ENCODE assay signal across 25 mouse cellular contexts in the genomic region with DNA sequence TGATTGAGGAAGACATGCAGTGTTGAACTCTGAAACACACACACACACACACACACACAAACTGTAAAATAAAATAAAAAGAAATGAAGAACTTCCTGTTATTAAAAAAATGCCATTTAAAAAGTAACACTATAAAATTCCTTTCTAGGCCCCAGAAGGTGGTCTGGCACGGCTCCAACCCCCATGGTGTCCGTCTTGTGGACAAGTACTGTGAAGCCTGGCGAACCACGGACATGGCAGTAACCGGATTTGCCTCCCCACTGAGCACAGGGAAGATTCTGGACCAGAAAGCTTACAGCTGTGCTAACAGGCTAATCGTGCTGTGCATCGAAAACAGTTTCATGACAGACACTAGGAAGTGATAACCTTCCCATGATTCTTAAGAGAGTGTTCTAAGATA. TPM values are rescaled to one million over a fixed set of nuclear protein-coding genes. Genes with fewer than 3 reads are reported as not detected.
DNase-seq lines count a peak whose midpoint lies in the region; ATAC-seq lines count a peak whose summit lies in the region.
"Had no signal": no experiment of that assay in that cellular context is flagged by ENCODE, and none has a peak within 500 bp of the region (broad histone marks: within the 10 kb centered on the region; RNA-seq: fewer than 3 reads in every experiment).

No protein-coding gene starts in this region.

- H3K4me3 ChIP-seq in kidney, embryonic 15.5 days (replicated peaks), result no peak overlapping the region
- H3K4me3 ChIP-seq in forebrain, embryonic 13.5 days, result no peak overlapping the region
- H3K4me3 ChIP-seq: forebrain, embryonic 10.5 days; heart, embryonic 15.5 days; intestine, embryonic 15.5 days; limb, embryonic 10.5 days; liver, embryonic 15.5 days; midbrain, embryonic 12.5 days had no signal

- DNase-seq in cerebellum, postnatal 14 days, result peak; percentile 24 to 50
- DNase-seq in cerebellum, adult 8-10 months, result no peak
- peak; percentile 52 to 54 for DNase-seq in kidney, postnatal 4 days
- peak; percentile 42 for DNase-seq in right cerebral cortex, postnatal 4 days
- DNase-seq in right cerebral cortex, postnatal 14 days, result no peak
- DNase-seq: adrenal gland, adult 2 months; cerebellum, adult 18-20 months; heart, postnatal 4 days; kidney, adult 9 months; liver; thymus, adult 2 months; thymus, postnatal 4 days had no signal

- no peak overlapping the region for H3K4me2 ChIP-seq in kidney, embryonic 15.5 days
- H3K4me2 ChIP-seq in forebrain, embryonic 13.5 days, result no peak overlapping the region
- H3K4me2 ChIP-seq: heart, embryonic 15.5 days; hindbrain, embryonic 14.5 days; intestine, embryonic 15.5 days; liver, embryonic 15.5 days; midbrain, embryonic 12.5 days had no signal

- 66% methylated on average over 7 of the region's 7 CpGs for WGBS in kidney, embryonic 15.5 days
- 73% methylated on average over 7 of the region's 7 CpGs for WGBS in forebrain, embryonic 13.5 days

- no peak for ATAC-seq in kidney, embryonic 15.5 days (replicated peaks; ENCODE audit: low FRiP score)
- no peak for ATAC-seq in forebrain, embryonic 13.5 days
- ATAC-seq: CD4-positive, CD25-positive, alpha-beta regulatory T cell, adult 4 months; intestine, embryonic 15.5 days; Patski had no signal

- no peak overlapping the region for H3K27ac ChIP-seq in kidney, embryonic 15.5 days
- no peak overlapping the region for H3K27ac ChIP-seq in forebrain, embryonic 13.5 days
- H3K27ac ChIP-seq: forebrain, embryonic 10.5 days; heart, embryonic 15.5 days; hindbrain, embryonic 14.5 days; intestine, embryonic 15.5 days; limb, embryonic 10.5 days; liver, embryonic 15.5 days; macrophage; midbrain, embryonic 12.5 days had no signal

- H3K36me3 ChIP-seq in kidney, embryonic 15.5 days, result no peaks in the 10 kb centered on the region
- H3K36me3 ChIP-seq in forebrain, embryonic 13.5 days (ENCODE audit: poor library complexity, severe bottlenecking), result no peaks in the 10 kb centered on the region
- H3K36me3 ChIP-seq: forebrain, embryonic 10.5 days; heart, embryonic 15.5 days; intestine, embryonic 15.5 days; limb, embryonic 10.5 days; liver, embryonic 15.5 days; midbrain, embryonic 12.5 days had no signal

- H3K4me1 ChIP-seq in kidney, embryonic 15.5 days, result 0 out of 2 replicates have a peak, but pooled peaks cover 5% of the 10 kb centered on the region
- H3K4me1 ChIP-seq in forebrain, embryonic 13.5 days, result no peaks in the 10 kb centered on the region
- H3K4me1 ChIP-seq: forebrain, embryonic 10.5 days; limb, embryonic 10.5 days; midbrain, embryonic 12.5 days had no signal

- no peaks in the 10 kb centered on the region for H3K9me3 ChIP-seq in kidney, embryonic 15.5 days (replicated peaks)
- no peaks in the 10 kb centered on the region for H3K9me3 ChIP-seq in forebrain, embryonic 13.5 days (replicated peaks)
- H3K9me3 ChIP-seq: forebrain, embryonic 10.5 days; heart, embryonic 15.5 days; intestine, embryonic 15.5 days; limb, embryonic 10.5 days; liver, embryonic 15.5 days; midbrain, embryonic 12.5 days had no signal

- H3K9ac ChIP-seq in kidney, embryonic 15.5 days, result no peak overlapping the region
- H3K9ac ChIP-seq in forebrain, embryonic 13.5 days, result no peak overlapping the region
- H3K9ac ChIP-seq: forebrain, postnatal 0 days; heart, embryonic 15.5 days; hindbrain, embryonic 14.5 days; intestine, embryonic 15.5 days; liver, embryonic 15.5 days; midbrain, embryonic 12.5 days had no signal

- H3K27me3 ChIP-seq in kidney, embryonic 15.5 days, result no peaks in the 10 kb centered on the region
- no peaks in the 10 kb centered on the region for H3K27me3 ChIP-seq in forebrain, embryonic 13.5 days
- H3K27me3 ChIP-seq: heart, embryonic 15.5 days; intestine, embryonic 15.5 days; liver, embryonic 15.5 days; midbrain, embryonic 12.5 days; Patski had no signal

RNA-seq across cellular contexts. Expression of a gene that starts 41.1 kb away (rescaled TPM):
- polyA plus RNA-seq in kidney, embryonic 15.5 days (2015; fragmentation: Nextera tagmentation; extraction: Ambion mirVana), result 45.2 and 45.5 TPM in 2 replicates
- 45.6 and 52.5 TPM in 2 replicates for polyA plus RNA-seq in forebrain, embryonic 13.5 days (2015; fragmentation: Nextera tagmentation; extraction: Ambion mirVana)

Comparison
In these comparisons a context has a peak if more than half of its experiments do, and no peak if none do; other contexts are left out.
1. DNase-seq: peak in cerebellum, postnatal 14 days (2 of 2), kidney, postnatal 4 days (2 of 2) and right cerebral cortex, postnatal 4 days (single experiment); none in cerebellum, adult 8-10 months (single experiment) and right cerebral cortex, postnatal 14 days (single experiment).